Mouse (Mus musculus): ENCODE measurements around the gene Psmg1.
A peak's percentile ranks its signal among the peaks of the same experiment; 100 is the strongest.
"Not testable (repeated sequence)": the region's sequence is repeated elsewhere in the genome, so short reads cannot be mapped to it uniquely, and the experiment has no call there.

The Psmg1 gene

GRCm38 (mm10) chr16:95990462-95991121 lies at the start of gene Psmg1:
Gene Psmg1, minus strand, starts transcription at chr16:95990960.
- peak; percentile 97 for DNase-seq (ENCODE audit: low read depth, low spot score)

- no peak for DNase-seq (ENCODE audit: low read depth, low spot score)
These were observed 48.8 kb upstream of the Psmg1 start for GRCm38 (mm10) chr16:96039538-96039937.

- DNase-seq (ENCODE audit: low read depth, low spot score) = peak; percentile 35
These were observed 43.7 kb upstream of the Psmg1 start for GRCm38 (mm10) chr16:96034473-96034872.

- no peak for DNase-seq (ENCODE audit: low read depth, low spot score)
These were observed 41.7 kb upstream of the Psmg1 start for GRCm38 (mm10) chr16:96032368-96033043.

GRCm38 (mm10) chr16:96030476-96031102 lies 39.8 kb upstream of the Psmg1 start:
- no peak for DNase-seq (ENCODE audit: low read depth, low spot score)

GRCm38 (mm10) chr16:96026256-96026655 lies 35.5 kb upstream of the Psmg1 start:
- no peak for DNase-seq (ENCODE audit: low read depth, low spot score)

GRCm38 (mm10) chr16:96025244-96025643 lies 34.5 kb upstream of the Psmg1 start:
- no peak for DNase-seq (ENCODE audit: low read depth, low spot score)

GRCm38 (mm10) chr16:96021045-96021444 lies 30.3 kb upstream of the Psmg1 start:
- DNase-seq (ENCODE audit: low read depth, low spot score) = no peak

- DNase-seq (ENCODE audit: low read depth, low spot score) = not testable (repeated sequence)
These were observed 18.4 kb upstream of the Psmg1 start for GRCm38 (mm10) chr16:96009124-96009523.

GRCm38 (mm10) chr16:96004278-96004677 lies 13.5 kb upstream of the Psmg1 start:
- not testable (repeated sequence) for DNase-seq (ENCODE audit: low read depth, low spot score)

- no peak for DNase-seq (ENCODE audit: low read depth, low spot score)
These were observed 8.5 kb upstream of the Psmg1 start for GRCm38 (mm10) chr16:95999291-95999690.

GRCm38 (mm10) chr16:95996156-95996555 lies 5.4 kb upstream of the Psmg1 start:
- DNase-seq (ENCODE audit: low read depth, low spot score) = no peak

GRCm38 (mm10) chr16:95994576-95994975 lies 3.8 kb upstream of the Psmg1 start:
- not testable (repeated sequence) for DNase-seq (ENCODE audit: low read depth, low spot score)

- no peak for DNase-seq (ENCODE audit: low read depth, low spot score)
These were observed 1.8 kb upstream of the Psmg1 start for GRCm38 (mm10) chr16:95992596-95992995.

- peak; percentile 41 for DNase-seq (ENCODE audit: low read depth, low spot score)
These were observed 551 bp upstream of the Psmg1 start for GRCm38 (mm10) chr16:95991122-95991900.

GRCm38 (mm10) chr16:95984911-95985310 lies 5.8 kb downstream of the Psmg1 start:
- DNase-seq (ENCODE audit: low read depth, low spot score) = no peak

- no peak for DNase-seq (ENCODE audit: low read depth, low spot score)
These were observed 7.2 kb downstream of the Psmg1 start for GRCm38 (mm10) chr16:95983601-95984000.

GRCm38 (mm10) chr16:95970841-95971240 lies 19.9 kb downstream of the Psmg1 start:
- DNase-seq (ENCODE audit: low read depth, low spot score) = no peak

GRCm38 (mm10) chr16:95967455-95967854 lies 23.3 kb downstream of the Psmg1 start:
- DNase-seq (ENCODE audit: low read depth, low spot score) = no peak

- peak; percentile 83 for DNase-seq (ENCODE audit: low read depth, low spot score)
These were observed 26.2 kb downstream of the Psmg1 start for GRCm38 (mm10) chr16:95964427-95965023.

- not testable (repeated sequence) for DNase-seq (ENCODE audit: low read depth, low spot score)
These were observed 29.3 kb downstream of the Psmg1 start for GRCm38 (mm10) chr16:95961484-95961883.

Data from forelimb bud, embryonic 11.5 days (tissue).